ENCODE assay signal across 8 mouse cellular contexts in genomic region chr12:80060338-80060737, GRCm38 (mm10). TPM values are rescaled to one million over a fixed set of nuclear protein-coding genes. Genes with fewer than 3 reads are reported as not detected.
A peak's percentile ranks its signal among the peaks of the same experiment; 100 is the strongest.
DNase-seq lines count a peak whose midpoint lies in the region; ATAC-seq and TF ChIP-seq lines count a peak whose summit lies in the region.

No protein-coding gene starts in this region.

- WGBS in forebrain, embryonic 10.5 days = 42% methylated on average over 9 of the region's 9 CpGs
- 37% methylated on average over 9 of the region's 9 CpGs for WGBS in forebrain, postnatal 0 days
- 51% methylated on average over 9 of the region's 9 CpGs for WGBS in heart, embryonic 16.5 days
- WGBS in limb, embryonic 12.5 days = 56% methylated on average over 9 of the region's 9 CpGs

- H3K27me3 ChIP-seq in forebrain, embryonic 10.5 days (ENCODE audit: poor library complexity, severe bottlenecking) = no peaks in the 10 kb centered on the region
- no peaks in the 10 kb centered on the region for H3K27me3 ChIP-seq in forebrain, postnatal 0 days (ENCODE audit: insufficient read depth, low read length)
- H3K27me3 ChIP-seq in heart, embryonic 16.5 days (ENCODE audit: control insufficient read depth, insufficient read depth, low read length) = no peaks in the 10 kb centered on the region
- no peaks in the 10 kb centered on the region for H3K27me3 ChIP-seq in limb, embryonic 12.5 days

- no peak for TF ChIP-seq CTCF in forebrain, postnatal 0 days (IDR thresholded peaks at IDR 0.05; ENCODE audit: low read depth)
- TF ChIP-seq CTCF in left cerebral cortex, adult 2 months (IDR thresholded peaks at IDR 0.05) = no peak

- intact Hi-C loops in left cerebral cortex, adult 2 months (cut with DNase I) = no loop called here

- no peak overlapping the region for H3K4me2 ChIP-seq in forebrain, postnatal 0 days (ENCODE audit: low read depth)
- H3K4me2 ChIP-seq in heart, embryonic 16.5 days (ENCODE audit: low read depth, low read length) = no peak overlapping the region
- no peak overlapping the region for H3K4me2 ChIP-seq in limb, embryonic 12.5 days

- no peaks in the 10 kb centered on the region for H3K36me3 ChIP-seq in forebrain, embryonic 10.5 days (replicated peaks)
- H3K36me3 ChIP-seq in forebrain, postnatal 0 days (ENCODE audit: insufficient read depth) = no peaks in the 10 kb centered on the region
- no peaks in the 10 kb centered on the region for H3K36me3 ChIP-seq in heart, embryonic 16.5 days (ENCODE audit: control insufficient read depth, insufficient read depth)
- H3K36me3 ChIP-seq in limb, embryonic 12.5 days = no peaks in the 10 kb centered on the region

- no peak for DNase-seq in forebrain, embryonic 10.5 days (ENCODE audit: extremely low spot score, low spot score)
- no peak for DNase-seq in forebrain, postnatal 0 days
- DNase-seq in left cerebral cortex, adult 2 months (ENCODE audit: extremely low spot score in 1 of 2, low spot score in 2 of 2) = no peak
- DNase-seq in cerebellum, adult 9-10 months = no peak
- no peak for DNase-seq in cerebellum, adult 18-20 months

- H3K27ac ChIP-seq in forebrain, embryonic 10.5 days = peak overlapping the region; percentile 96
- no peak overlapping the region for H3K27ac ChIP-seq in forebrain, postnatal 0 days (ENCODE audit: low read depth, low read length)
- peak overlapping the region; percentile 93 for H3K27ac ChIP-seq in heart, embryonic 16.5 days (ENCODE audit: low read length)
- H3K27ac ChIP-seq in limb, embryonic 12.5 days = peak overlapping the region; percentile 47; the same call in 1 of the 2 replicates
- no peak overlapping the region for H3K27ac ChIP-seq in left cerebral cortex, adult 2 months

- ATAC-seq in forebrain, postnatal 0 days = no peak
- ATAC-seq in CD4-positive, CD25-positive, alpha-beta regulatory T cell, adult 4 months = peak; percentile 39
- no peak for ATAC-seq in heart, embryonic 16.5 days (replicated peaks; ENCODE audit: extremely low read depth, insufficient read depth, low FRiP score)
- ATAC-seq in limb, embryonic 12.5 days (ENCODE audit: insufficient number of reproducible peaks, insufficient read depth, low FRiP score, low TSS enrichment, low read depth) = no peak

- H3K9me3 ChIP-seq in forebrain, embryonic 10.5 days = no peaks in the 10 kb centered on the region
- no peaks in the 10 kb centered on the region for H3K9me3 ChIP-seq in forebrain, postnatal 0 days (ENCODE audit: low read length)
- H3K9me3 ChIP-seq in heart, embryonic 16.5 days (replicated peaks; ENCODE audit: control insufficient read depth, low read length) = no peaks in the 10 kb centered on the region
- H3K9me3 ChIP-seq in limb, embryonic 12.5 days = no peaks in the 10 kb centered on the region

- peaks cover 72% of the 10 kb centered on the region for H3K4me1 ChIP-seq in forebrain, embryonic 10.5 days
- H3K4me1 ChIP-seq in forebrain, postnatal 0 days (ENCODE audit: insufficient read depth) = peaks cover 26% of the 10 kb centered on the region; the same call in 1 of the 2 replicates
- H3K4me1 ChIP-seq in heart, embryonic 16.5 days (ENCODE audit: control insufficient read depth, insufficient read depth, low read length) = peaks cover 50% of the 10 kb centered on the region
- H3K4me1 ChIP-seq in limb, embryonic 12.5 days (replicated peaks) = peaks cover 54% of the 10 kb centered on the region

- no peak overlapping the region for H3K4me3 ChIP-seq in forebrain, embryonic 10.5 days
- H3K4me3 ChIP-seq in forebrain, postnatal 0 days (ENCODE audit: low read depth, low read length) = no peak overlapping the region
- no peak overlapping the region for H3K4me3 ChIP-seq in heart, embryonic 16.5 days (ENCODE audit: low read length)
- no peak overlapping the region for H3K4me3 ChIP-seq in limb, embryonic 12.5 days (replicated peaks)
- H3K4me3 ChIP-seq in left cerebral cortex, adult 2 months = no peak overlapping the region

- H3K9ac ChIP-seq in forebrain, postnatal 0 days = no peak overlapping the region
- peak overlapping the region; percentile 37 for H3K9ac ChIP-seq in heart, embryonic 16.5 days (ENCODE audit: low read length)
- no peak overlapping the region for H3K9ac ChIP-seq in limb, embryonic 12.5 days (replicated peaks)

RNA-seq across cellular contexts. Expression of gene Zfp36l1, which starts 52.5 kb away (rescaled TPM):
- polyA plus RNA-seq in forebrain, embryonic 10.5 days (2016; fragmentation: Nextera tagmentation; extraction: Ambion mirVana) = 121 and 129 TPM in 2 replicates
- total RNA-seq in forebrain, postnatal 0 days (2014; rRNA removed) = 15.3 and 24.1 TPM in 2 replicates
- polyA plus RNA-seq in forebrain, postnatal 0 days (2015; fragmentation: Nextera tagmentation; extraction: Ambion mirVana) = 37.0 and 43.8 TPM in 2 replicates
- 100 to 1,000 TPM; 139 to 188 TPM for polyA plus RNA-seq in CD4-positive, CD25-positive, alpha-beta regulatory T cell, adult 4 months (2017; shearing (Covaris generic))
- polyA plus RNA-seq in heart, embryonic 16.5 days (2015; fragmentation: Nextera tagmentation; extraction: Ambion mirVana) = 85.5 and 90.1 TPM in 2 replicates
- 80.7 and 89.8 TPM in 2 replicates for polyA plus RNA-seq in limb, embryonic 12.5 days (2016; fragmentation: Nextera tagmentation; extraction: Ambion mirVana)
- total RNA-seq in left cerebral cortex, adult 2 months (2021) = 10 to 100 TPM; 32.7 to 39.2 TPM

Comparison
In these comparisons a context has a peak if more than half of its experiments do, and no peak if none do; other contexts are left out.
1. H3K27ac ChIP-seq: peak in forebrain, embryonic 10.5 days (single experiment), heart, embryonic 16.5 days (single experiment) and limb, embryonic 12.5 days (single experiment); none in forebrain, postnatal 0 days (single experiment) and left cerebral cortex, adult 2 months (single experiment).